Mouse (Mus musculus) splenic B cell, adult 2 months (primary cell): Measurements from ENCODE around the gene BC034090.
"Not testable (repeated sequence)": the region's sequence is repeated elsewhere in the genome, so short reads cannot be mapped to it uniquely, and the experiment has no call there.

Source experiments
- DNase-seq: peaks from one replicate; pipeline ENCODE4 v3.0.0-alpha.2; 2011; ENCODE audit warnings: low read depth, low spot score
- H3K27me3 ChIP-seq: 2 replicates; pipeline ENCODE4 v1.6.1; 2012; ENCODE audit warnings: mild to moderate bottlenecking, low read length, moderate library complexity, mixed read lengths; ENCODE audit not compliant: control insufficient read depth, poor library complexity, insufficient read depth, severe bottlenecking
- H3K36me3 ChIP-seq: 2 replicates; pipeline ENCODE4 v1.6.1; 2012; ENCODE audit warnings: mild to moderate bottlenecking, low read length, moderate library complexity, mixed read lengths; ENCODE audit not compliant: control insufficient read depth, poor library complexity, insufficient read depth, severe bottlenecking

Gene BC034090

DNA sequence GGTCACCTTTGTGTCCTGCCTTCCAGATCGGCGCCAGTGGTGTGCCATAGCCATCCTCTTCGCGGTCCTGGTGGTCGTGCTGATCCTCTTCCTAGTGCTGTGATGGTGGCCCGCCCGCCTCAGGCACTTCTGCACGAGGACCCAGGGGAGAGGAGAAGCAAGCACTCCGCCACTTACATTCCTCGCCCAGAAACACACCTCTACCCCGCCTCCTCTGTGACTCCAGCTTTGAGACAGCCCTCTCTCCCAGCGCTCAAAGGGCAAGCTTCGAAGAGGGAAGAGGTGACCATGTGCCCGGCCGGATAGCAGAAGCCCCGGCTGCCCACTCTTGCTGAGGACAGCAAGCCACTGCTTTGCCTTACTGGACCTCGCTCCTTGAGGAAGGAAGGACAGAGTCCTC is 42.3 kb downstream of the BC034090 start:
- Histone ChIP-seq H3K36me3 (no peaks in the 10 kb centered on the region), H3K27me3 (no peaks in the 10 kb centered on the region)
- no peak for DNase-seq

DNA sequence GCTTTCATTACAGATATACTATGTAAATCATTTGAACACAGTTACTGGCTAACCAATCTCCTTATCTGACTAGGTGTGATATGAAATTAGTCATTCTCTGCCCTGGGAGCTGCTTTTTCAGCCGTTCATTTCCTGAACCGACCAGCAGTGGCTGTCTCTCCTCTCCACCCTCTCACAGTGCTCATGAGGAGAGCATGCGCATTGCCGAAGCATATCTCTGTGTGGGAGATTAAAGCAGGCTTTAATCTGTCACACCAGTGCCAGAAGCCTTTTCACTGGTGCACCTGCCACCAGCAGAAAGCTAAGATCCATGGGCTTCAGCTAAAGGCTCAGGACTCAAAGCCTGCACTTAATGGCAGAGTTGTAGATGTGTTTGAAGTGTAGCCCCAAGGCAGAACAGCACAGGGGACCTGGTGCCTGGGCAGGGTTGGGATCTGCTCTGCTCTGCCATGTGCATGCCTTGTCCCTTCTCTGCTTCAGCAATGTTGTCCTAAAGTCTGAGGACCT is 42.8 kb downstream of the BC034090 start:
- Histone ChIP-seq H3K27me3 (no peaks in the 10 kb centered on the region), H3K36me3 (no peaks in the 10 kb centered on the region)
- no peak for DNase-seq

DNA sequence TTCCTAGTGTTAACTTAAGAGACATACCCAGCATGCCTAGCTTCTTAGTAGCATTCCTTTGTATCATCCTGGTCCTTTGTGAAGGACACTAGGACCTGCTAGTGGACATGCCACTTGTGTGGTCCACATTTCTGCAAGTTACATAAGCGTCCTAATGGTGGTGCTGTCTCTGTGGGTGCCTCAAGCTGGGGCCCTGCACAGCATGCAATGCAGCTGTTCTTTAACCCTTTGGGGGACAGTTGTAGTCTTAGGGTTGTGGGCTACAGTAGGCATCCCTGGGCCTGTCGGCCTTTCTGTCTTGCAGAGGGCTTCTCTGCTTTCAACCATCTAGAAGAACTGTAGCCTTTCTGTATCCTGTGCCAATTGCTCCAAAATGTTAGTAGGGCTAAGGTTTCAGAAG is 43.3 kb downstream of the BC034090 start:
- no peaks in the 10 kb centered on the region for H3K36me3 ChIP-seq
- DNase-seq, result no peak
- no peaks in the 10 kb centered on the region for H3K27me3 ChIP-seq

DNA sequence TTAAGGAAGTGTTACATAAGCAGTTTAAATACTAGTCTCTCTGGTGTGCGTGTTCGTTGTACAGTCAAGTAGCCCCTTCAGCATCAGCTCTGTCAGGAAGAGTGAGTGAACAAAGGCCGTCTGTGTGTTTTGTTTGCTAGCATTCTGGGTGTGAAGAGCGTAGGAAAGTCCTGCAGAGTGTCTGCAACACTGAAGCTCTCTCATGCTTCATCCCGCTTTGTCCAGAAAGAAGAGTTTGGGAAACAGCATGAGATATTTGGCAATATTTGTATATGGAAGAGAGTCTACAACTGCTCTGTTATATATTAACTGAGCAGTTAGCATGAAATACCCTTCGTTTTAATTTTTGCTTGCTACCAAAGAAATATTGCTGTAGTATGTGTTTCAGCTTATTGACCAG is 44.7 kb downstream of the BC034090 start:
- Histone ChIP-seq H3K36me3 (no peaks in the 10 kb centered on the region), H3K27me3 (no peaks in the 10 kb centered on the region)
- no peak for DNase-seq

DNA sequence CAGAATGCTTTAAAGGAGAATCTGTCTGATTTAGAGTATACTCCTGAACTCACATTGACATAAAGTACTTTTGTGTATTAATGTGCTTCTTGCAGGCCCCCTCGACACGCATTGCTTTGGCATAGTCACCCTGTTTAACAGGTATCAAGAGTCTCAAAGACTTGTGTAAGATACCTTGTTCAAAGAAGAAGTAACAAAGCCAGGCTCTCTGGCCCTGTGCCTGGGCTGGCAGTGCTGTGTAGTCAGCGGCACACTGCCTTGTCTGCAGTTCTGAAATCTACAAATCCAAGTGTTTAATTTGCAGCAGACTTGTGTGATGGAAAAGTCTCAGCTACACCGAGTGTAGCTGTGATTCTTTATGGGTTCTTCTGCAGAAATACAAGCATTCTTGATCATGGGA is 47.6 kb downstream of the BC034090 start:
- no peaks in the 10 kb centered on the region for H3K27me3 ChIP-seq
- 0 out of 2 replicates have a peak, but pooled peaks cover 3% of the 10 kb centered on the region for H3K36me3 ChIP-seq
- DNase-seq, result no peak

DNA sequence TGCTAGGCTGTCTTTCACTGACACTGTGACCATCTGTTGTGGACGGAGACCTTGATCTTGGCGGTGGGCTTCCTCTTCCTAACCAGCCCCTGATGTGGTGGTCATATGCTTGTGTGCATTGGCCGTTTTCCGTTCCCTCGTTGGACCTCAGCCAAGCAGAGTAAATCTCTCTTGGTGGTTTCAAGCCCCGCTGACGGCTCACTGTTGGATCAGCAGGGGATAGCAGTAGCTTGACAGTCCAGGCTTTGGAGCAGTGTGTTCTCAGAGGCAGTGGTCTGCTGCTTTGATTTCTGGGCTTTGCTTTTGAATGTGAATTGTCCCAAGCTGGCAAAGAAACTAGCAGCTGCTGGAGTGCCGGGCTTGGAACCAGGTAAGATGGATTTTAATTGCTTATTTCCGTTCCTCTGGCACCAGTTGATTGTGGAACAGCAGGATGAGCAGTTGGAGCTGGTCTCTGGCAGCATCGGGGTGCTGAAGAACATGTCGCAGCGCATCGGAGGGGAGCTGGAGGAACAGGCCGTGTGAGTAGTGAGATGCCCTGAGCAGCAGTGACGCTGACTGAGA is 51.4 kb downstream of the BC034090 start:
- no peaks in the 10 kb centered on the region for H3K27me3 ChIP-seq

DNA sequence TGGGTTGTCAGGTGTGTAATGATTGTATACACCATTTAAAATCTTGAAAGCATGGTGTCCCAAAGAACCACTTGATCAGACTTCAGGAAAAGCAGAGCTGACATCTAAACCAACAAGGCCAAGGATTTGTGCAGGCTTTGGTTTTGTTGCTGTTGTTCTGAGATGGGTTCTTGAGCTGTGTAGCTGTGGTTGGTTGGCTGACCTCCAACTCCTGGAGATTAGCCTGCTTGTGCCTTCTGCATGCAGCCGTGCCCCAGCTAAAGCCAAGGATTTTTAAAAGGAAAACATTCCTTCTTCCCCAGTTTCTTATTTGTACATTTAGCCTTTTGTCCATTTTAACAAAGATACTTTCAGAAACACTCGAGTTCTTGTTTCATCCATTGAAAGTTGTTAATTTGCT is 52.6 kb downstream of the BC034090 start:
- peaks cover 12% of the 10 kb centered on the region; the same call in 1 of the 2 replicates for H3K36me3 ChIP-seq
- no peak for DNase-seq
- H3K27me3 ChIP-seq, result no peaks in the 10 kb centered on the region

More for the DNA sequence above, 51.4 kb downstream of the BC034090 start:
- DNase-seq, result no peak
- peaks cover 10% of the 10 kb centered on the region; the same call in 1 of the 2 replicates for H3K36me3 ChIP-seq

DNA sequence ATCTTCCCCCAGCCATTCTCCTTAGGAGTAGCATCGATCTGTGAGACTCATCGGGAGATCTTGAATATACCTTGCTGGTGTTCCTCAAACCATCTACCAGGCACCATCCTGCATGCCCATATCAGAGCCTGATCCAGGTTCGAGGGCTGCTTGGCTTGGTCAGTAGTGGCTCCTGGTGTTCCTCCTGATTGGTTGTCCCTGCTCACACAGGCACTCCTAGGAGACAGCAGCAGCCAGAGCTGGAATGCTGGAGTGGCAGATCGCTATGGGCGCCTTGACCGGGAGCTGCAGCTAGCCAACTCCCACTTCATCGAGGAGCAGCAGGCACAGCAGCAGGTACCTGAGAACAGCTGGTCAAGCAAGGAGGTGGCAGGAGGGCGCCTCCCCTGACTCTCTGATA is 53.0 kb downstream of the BC034090 start:
- peaks cover 12% of the 10 kb centered on the region; the same call in 1 of the 2 replicates for H3K36me3 ChIP-seq
- H3K27me3 ChIP-seq, result no peaks in the 10 kb centered on the region
- no peak for DNase-seq

DNA sequence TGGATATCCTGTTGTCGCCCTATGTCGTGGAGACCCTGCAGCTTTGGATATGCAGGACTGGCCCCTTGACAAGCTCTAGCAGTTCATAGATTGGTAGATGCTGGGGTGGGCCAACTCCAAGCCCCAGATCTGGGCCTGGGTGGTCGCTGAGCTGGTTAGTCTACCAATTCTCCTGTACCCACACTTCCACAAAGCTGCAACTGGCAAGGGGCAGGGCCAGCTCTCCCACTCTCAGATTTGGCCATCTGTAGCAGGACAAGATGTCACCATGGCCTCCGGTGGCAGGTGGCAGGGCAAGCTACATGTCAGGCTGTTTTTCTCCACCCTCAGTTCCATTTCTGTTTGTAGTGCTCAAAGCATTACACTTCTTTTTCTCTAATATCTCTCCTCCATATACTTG is 55.6 kb downstream of the BC034090 start:
- DNase-seq, result no peak
- no peaks in the 10 kb centered on the region for H3K27me3 ChIP-seq
- H3K36me3 ChIP-seq, result peaks cover 12% of the 10 kb centered on the region; the same call in 1 of the 2 replicates

DNA sequence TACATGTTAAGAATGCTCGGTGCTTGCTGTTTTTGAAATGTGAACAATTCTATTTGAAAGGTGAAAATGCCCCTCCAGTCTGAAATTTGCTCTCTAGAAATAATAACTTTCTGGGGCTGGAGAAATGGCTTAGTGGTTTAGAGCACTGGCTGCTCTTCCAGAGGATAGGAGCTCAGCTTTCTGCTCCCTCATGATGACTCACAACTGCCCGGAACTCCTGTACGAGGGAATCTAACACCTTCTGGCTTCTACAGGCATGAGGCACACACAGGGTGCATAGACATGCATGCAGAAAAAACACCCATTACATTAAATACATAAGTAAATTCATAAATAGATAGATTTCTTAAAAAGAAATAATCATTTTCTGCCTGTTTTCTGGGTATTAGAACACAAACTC is 60.1 kb downstream of the BC034090 start:
- Histone ChIP-seq H3K27me3 (no peaks in the 10 kb centered on the region), H3K36me3 (peaks cover 7% of the 10 kb centered on the region; the same call in 1 of the 2 replicates)
- DNase-seq, result no peak

DNA sequence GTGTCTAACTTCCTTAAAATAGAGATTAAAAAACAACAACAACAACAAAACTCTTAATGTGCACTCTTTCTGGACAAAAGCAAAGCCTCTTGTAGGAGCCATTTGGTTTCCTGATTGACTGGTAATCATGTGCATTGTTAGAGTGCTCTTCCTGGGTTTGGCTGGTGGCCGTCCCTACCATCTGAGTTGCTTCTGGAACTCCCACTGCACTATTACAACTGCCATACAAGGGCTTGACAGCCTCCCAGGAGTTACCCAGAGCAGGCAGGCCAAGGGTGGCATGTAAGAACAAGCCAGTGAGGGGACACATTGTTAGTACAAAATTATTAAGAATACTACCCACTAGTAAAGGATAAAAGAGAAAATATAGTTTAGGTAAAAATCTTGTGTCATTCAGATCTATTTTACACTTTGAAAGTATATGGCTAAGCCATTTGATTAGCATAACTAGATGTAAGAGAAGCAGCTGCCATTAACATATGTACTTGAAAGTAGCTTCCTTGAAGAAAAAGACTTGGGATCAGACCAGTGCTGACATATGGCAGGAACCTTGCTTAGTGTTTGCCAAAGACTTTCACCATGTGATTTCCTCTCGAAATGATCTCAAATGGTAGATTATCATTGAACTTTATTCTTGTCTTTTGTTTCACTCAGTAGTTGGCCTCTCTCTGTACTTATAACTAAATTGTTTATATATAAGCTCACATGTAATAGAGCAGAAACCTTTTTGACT is 65.9 kb downstream of the BC034090 start:
- Histone ChIP-seq H3K27me3 (no peaks in the 10 kb centered on the region), H3K36me3 (peaks cover 5% of the 10 kb centered on the region; the same call in 1 of the 2 replicates)
- no peak for DNase-seq

DNA sequence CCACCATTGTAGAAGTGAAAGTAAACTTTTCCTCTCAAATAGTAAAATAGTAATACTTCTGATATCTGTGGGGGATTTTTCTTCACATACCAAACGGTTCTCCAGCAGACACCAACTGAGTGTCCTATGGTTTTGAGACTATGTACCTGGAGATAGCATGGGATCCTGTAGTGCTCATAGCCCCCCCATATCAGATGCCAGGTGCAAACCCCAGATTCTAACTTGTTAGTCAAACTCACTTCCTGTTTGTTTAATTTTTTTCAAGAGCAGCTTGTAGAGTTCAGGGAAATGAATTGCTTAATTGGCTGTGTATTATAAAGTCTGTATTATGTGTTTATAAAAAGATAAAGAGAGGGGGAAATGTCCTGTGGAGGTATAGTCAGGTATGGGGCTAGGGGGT is 69.8 kb downstream of the BC034090 start:
- H3K27me3 ChIP-seq, result no peaks in the 10 kb centered on the region
- peaks cover 4% of the 10 kb centered on the region; the same call in 1 of the 2 replicates for H3K36me3 ChIP-seq
- no peak for DNase-seq

DNA sequence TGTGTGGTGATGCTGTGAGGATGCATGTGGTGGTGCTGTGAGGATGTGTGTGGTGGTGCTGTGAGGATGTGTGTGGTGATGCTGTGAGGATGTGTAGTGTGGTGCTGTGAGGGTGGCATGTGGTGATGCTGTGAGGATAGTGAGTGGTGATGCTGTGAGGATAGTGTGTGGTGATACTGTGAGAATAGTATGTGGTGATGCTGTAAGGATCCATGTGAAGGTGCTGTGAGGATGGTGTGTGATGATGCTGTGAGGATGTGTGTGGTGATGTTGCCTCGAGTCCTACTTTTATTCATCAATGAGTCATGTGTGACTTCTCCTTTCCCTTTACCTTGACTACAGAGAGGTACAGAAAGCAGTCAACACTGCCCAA is 70.6 kb downstream of the BC034090 start:
- DNase-seq, result not testable (repeated sequence)

DNA sequence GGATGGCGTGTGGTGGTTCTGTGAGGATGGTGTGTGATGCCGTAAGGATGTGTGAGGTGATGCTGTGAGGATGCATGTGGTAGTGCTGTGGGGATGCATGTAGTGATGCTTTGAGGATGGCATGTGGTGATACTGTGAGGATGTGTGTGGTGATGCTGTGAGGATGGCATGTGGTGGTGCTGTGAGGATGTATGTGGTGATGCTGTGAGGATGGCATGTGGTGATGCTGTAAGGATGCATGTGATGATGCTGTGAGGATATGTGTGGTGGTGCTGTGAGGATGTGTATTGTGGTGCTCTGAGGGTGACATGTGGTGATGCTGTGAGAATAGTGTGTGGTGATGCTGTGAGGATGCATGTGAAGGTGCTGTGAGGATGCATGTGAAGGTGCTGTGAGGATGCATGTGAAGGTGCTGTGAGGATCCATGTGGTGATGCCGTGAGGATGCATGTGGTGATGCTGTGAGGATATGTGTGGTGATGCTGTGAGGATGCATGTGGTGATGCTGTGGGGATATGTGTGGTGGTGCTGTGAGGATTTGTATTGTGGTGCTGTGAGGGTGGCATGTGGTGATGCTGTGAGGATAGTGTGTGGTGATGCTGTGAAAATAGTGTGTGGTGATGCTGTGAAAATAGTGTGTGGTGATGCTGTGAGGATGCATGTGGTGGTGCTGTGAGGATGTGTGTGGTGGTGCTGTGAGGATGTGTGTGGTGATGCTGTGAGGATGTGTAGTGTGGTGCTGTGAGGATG is 71.2 kb downstream of the BC034090 start:
- H3K36me3 ChIP-seq, result peaks cover 2% of the 10 kb centered on the region; the same call in 1 of the 2 replicates
- no peaks in the 10 kb centered on the region for H3K27me3 ChIP-seq
- no peak for DNase-seq

More for the DNA sequence above, 70.6 kb downstream of the BC034090 start:
- H3K27me3 ChIP-seq, H3K36me3 ChIP-seq: not testable (repeated sequence)

DNA sequence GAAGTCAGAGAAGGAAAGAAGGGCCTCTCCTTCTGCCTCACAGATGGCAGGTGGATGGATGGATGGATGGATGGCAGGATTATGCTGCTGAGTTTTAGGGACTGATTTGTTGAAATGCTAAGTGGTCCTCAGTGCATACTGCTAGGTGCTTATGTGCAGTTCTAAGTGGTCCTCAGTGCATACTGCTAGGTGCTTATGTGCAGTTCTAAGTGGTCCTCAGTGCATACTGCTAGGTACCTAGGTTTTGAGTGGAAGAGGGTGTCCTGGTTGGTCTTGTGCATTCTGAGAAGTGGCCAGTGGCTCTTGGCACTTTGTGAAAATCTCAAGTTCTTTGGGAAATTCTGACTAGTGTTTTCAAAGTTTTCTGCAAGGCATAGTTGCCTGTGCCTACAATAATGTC is 74.3 kb downstream of the BC034090 start:
- no peak for DNase-seq
- Histone ChIP-seq H3K36me3 (no peaks in the 10 kb centered on the region), H3K27me3 (no peaks in the 10 kb centered on the region)
